Mouse (Mus musculus) cortical plate, adult 2 months (tissue): ENCODE data around the gene Tmem234. TPM values are rescaled to one million over a fixed set of nuclear protein-coding genes. Genes with fewer than 3 reads are reported as not detected.

ENCODE experiments used
- H3K27ac ChIP-seq: fragments of 200-500 bp; 2 replicates; pipeline ENCODE4 v1.5.1; 2012; ENCODE audit warnings: low read length, control low read depth, inconsistent platforms; ENCODE audit not compliant: insufficient read depth
- H3K4me1 ChIP-seq: fragments of 200-500 bp; 2 replicates; pipeline ENCODE4 v1.6.1; 2011; ENCODE audit warnings: low read length; ENCODE audit not compliant: control insufficient read depth, insufficient read depth
- H3K4me3 ChIP-seq: fragments of 200-500 bp; 2 replicates; pipeline ENCODE4 v1.5.1; 2011; ENCODE audit warnings: mild to moderate bottlenecking, low read length, control low read depth; ENCODE audit not compliant: insufficient read depth
- CTCF ChIP-seq: fragments of 200-500 bp; IDR thresholded peaks from 2 replicates; pipeline ENCODE4 v1.5.1; 2011; ENCODE audit warnings: mild to moderate bottlenecking, control low read depth, low read length; ENCODE audit not compliant: insufficient read depth; ENCODE audit errors: extremely low read depth
- POLR2A ChIP-seq: fragments of 200-500 bp; IDR thresholded peaks from 2 replicates; pipeline ENCODE4 v1.6.1; 2011; ENCODE audit warnings: mild to moderate bottlenecking, low read length, control low read depth; ENCODE audit not compliant: insufficient read depth; ENCODE audit errors: extremely low read depth
- polyA plus RNA-seq: library from polyadenylated mRNA; depleted of rRNA; stranded (reverse); fragments of >200 nt; gene quantifications from 2 replicates; pipeline ENCODE4 v1.2.3, GENCODE M21; 2012

The Tmem234 gene
- polyA plus RNA-seq, 1 experiment, result 143 TPM

DNA sequence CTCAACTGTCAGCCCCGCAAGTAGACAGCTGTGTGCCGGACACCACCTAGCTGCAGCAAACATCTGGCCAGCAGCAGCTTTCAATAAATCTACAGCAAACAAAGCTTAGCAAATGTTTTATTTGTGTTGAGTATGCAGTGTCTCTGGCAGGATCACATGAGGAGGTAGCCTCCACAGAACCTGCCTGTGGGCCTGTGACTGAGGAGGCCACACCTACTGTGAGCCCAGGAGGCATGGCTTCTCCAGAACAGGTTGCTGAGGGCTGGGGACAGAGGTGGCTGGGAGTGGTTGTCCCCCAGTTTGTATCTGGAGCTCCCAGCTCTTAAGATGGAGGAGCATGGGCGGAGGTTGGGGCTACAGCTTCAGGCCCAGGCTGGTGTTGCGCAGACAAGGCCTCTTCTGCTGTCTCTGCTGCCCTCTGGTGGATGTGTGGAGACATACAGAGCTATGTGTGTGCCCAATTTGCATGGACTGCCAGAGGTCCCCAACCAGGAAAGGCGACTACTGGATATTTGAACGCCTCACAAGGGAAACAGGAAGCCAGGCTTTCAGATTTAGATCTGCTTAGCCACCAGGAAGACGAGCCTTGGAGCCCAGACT, 8.1 kb downstream of the Tmem234 start:
- H3K4me1 ChIP-seq, result 0 out of 2 replicates have a peak, but pooled peaks cover 1% of the 10 kb centered on the region
- H3K4me3 ChIP-seq, result no peak overlapping the region
- H3K27ac ChIP-seq, result peak overlapping the region; percentile 19
- TF ChIP-seq POLR2A (peak; percentile 73; the same call in 1 of the 2 replicates), CTCF (peak; percentile 93)

DNA sequence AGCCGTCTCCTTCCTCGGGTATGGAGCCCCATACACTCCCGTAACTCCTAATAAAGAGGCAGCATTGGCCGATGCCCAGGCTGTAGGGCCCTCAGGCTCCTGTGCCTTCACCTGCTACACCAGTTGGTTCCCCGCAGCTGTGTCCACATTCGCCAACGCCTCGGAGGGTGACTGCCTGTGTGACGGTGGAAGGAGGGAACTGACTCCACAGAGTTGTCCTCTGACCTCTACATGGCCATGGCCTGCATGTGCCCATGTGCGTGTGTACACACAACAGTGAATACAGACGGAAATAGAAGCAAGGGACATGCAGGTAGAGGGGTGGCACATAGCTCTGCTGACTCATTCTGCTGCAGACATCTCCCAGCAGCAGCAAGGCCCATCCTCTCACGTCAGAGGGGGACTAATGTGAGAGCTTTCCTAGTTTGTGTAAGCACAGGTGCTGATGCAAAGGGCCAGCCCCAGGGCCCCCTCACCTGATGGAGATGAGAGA, 8.7 kb downstream of the Tmem234 start:
- 0 out of 2 replicates have a peak overlapping the region, but pooled peaks have one; percentile 13 for H3K27ac ChIP-seq
- TF ChIP-seq CTCF, result no peak
- TF ChIP-seq POLR2A, result no peak
- no peak overlapping the region for H3K4me3 ChIP-seq
- H3K4me1 ChIP-seq, result 0 out of 2 replicates have a peak, but pooled peaks cover 1% of the 10 kb centered on the region

GRCm38 (mm10) chr4:129610026-129610425, 9.6 kb downstream of the Tmem234 start:
- no peak overlapping the region for H3K4me3 ChIP-seq
- TF ChIP-seq CTCF, result no peak
- 0 out of 2 replicates have a peak, but pooled peaks have one; percentile 3 for TF ChIP-seq POLR2A
- no peak overlapping the region for H3K27ac ChIP-seq
- H3K4me1 ChIP-seq, result 0 out of 2 replicates have a peak, but pooled peaks cover 1% of the 10 kb centered on the region

DNA sequence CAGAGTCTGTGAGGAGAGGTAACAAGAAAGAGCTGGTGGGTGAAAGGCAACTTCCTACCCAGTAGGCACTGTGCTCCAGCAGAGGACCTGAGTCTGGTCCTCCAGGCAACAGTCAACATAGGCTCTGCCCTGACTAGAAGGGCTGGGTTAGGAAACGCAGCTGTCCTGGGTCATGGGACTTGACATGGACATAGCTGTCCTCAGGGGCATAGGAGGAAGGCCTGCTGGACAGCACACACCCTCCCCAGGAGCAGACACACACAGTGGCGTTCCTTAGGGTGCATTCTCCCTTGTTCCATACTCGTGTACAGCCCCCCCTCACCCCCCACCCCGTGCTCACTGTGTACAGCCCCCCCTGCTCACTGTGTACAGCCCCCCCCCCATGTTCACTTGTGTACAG, 10.0 kb downstream of the Tmem234 start:
- TF ChIP-seq CTCF, result no peak
- no peak for TF ChIP-seq POLR2A
- H3K4me1 ChIP-seq, result 0 out of 2 replicates have a peak, but pooled peaks cover 1% of the 10 kb centered on the region
- H3K27ac ChIP-seq, result no peak overlapping the region
- H3K4me3 ChIP-seq, result no peak overlapping the region

DNA sequence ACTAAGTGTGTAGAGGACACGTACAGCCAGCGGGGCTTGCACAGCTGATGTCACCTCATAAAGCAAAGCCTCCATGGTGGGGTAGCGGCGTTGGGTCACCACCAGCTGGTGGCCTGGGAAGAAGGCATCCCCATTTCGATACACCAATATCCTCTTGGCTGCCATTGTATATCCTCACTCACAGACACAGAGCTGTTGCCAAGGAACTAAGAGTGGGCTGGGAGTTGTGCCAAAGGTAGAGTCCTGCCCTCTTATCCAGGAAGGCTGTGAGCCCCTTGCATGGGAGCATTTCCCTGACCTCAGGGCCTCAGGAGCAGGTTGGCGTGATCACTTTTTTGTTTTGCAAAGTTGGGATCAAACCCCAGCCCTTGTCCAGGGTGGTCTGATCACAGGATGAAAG, 13.6 kb downstream of the Tmem234 start, which contains the start of gene Dcdc2b:
Gene Dcdc2b (minus strand): TSS at position 165 of the 400 bp plus-strand sequence.
- TF ChIP-seq POLR2A, result no peak
- no peak within 1 kb of the TSS for H3K27ac ChIP-seq
- 0 out of 2 replicates have a peak, but pooled peaks cover 1% of the 10 kb centered on the region for H3K4me1 ChIP-seq
- no peak within 1 kb of the TSS for H3K4me3 ChIP-seq

GRCm38 (mm10) chr4:129615801-129616290, 15.4 kb downstream of the Tmem234 start:
- Histone ChIP-seq H3K4me1 (no peaks in the 10 kb centered on the region), H3K27ac (no peak overlapping the region), H3K4me3 (no peak overlapping the region)
- 0 out of 2 replicates have a peak, but pooled peaks have one; percentile 16 for TF ChIP-seq POLR2A
- TF ChIP-seq CTCF, result no peak

DNA sequence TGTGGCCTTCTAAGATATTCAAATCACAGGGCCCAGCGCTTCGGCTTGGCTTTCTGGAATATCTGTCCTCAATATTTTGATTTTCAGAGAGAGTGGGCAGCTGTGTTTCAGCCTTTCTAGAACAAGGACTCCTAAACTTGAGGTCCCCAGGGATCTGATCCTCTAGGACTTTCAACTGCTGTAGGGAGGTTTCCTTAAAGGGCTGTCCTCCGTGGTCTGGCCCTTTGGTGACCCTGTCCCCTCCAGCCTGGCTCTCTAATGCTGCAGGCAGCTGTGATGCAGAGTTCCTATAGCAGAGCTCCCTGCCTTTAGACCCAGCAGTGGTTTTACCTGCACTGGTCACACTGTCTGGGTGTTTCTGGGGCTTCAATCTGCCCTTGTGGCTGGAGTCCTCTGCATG, 16.2 kb downstream of the Tmem234 start:
- Histone ChIP-seq H3K4me1 (peaks cover 3% of the 10 kb centered on the region; the same call in 1 of the 2 replicates), H3K4me3 (no peak overlapping the region), H3K27ac (no peak overlapping the region)
- TF ChIP-seq CTCF, result no peak
- TF ChIP-seq POLR2A, result no peak

DNA sequence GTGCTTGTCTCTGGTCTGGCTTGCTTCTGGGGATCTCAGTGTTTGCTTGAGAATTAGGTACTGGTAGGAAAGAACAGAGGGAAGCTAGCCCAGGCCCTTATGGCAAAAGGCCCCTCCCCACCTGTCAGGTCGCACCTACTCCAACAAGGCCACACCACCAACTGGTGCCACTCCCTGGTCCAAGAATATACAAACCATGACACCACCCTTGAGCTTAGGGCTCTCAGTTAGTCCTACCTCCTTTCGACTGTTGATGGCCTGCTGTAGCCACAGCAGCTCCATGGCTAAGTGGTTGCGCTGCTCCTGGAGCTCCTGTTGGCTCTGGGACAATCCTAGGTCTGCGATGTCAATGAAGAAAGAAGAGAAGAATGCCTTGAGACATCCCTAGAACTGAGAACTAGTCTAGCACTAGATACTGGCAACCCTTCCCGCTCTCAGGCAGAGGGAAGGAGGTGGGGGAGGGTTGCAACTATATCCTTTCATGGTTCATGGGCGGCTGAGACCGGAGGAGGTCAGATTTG, 16.7 kb downstream of the Tmem234 start:
- Histone ChIP-seq H3K27ac (no peak overlapping the region), H3K4me1 (peaks cover 4% of the 10 kb centered on the region), H3K4me3 (no peak overlapping the region)
- TF ChIP-seq POLR2A (no peak), CTCF (no peak)

DNA sequence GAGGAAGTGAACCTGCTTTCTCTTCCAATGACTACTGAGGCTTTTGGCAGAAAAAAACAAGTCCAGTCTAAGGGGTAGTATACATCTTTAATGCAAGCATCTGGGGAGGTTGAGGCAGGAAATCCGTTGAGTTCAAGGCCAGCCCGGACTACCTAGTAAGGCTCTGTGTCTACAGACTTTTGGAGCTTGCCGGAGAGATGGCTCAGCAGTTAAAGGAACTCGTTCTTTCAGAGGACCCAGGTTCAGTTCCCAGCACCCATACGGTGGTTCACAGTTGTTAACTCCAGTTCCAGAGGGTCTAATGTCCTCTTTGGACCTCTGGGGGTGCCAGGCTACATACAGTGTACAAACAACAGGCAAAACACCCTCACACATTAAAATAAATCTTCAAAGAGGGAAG, 17.6 kb downstream of the Tmem234 start:
- peak overlapping the region; percentile 62 for H3K4me3 ChIP-seq
- H3K4me1 ChIP-seq, result peaks cover 8% of the 10 kb centered on the region
- 0 out of 2 replicates have a peak overlapping the region, but pooled peaks have one; percentile 76 for H3K27ac ChIP-seq
- TF ChIP-seq CTCF, result no peak
- no peak for TF ChIP-seq POLR2A
